Mouse (Mus musculus): ENCODE measurements around the gene Arhgdib.

- TF ChIP-seq CTCF (IDR thresholded peaks at IDR 0.05; ENCODE audit: low read depth) (no peak), EP300 (IDR thresholded peaks at IDR 0.05; ENCODE audit: low read depth) (no peak)
Observed at GRCm38 (mm10) chr6:136942280-136942679, 581 bp upstream of the Arhgdib start.
